Mouse (Mus musculus) lung, embryonic 16.5 days (tissue): ENCODE measurements around the gene Setdb1. TPM values are rescaled to one million over a fixed set of nuclear protein-coding genes. Genes with fewer than 3 reads are reported as not detected.

Source experiments
- ATAC-seq: fragments of 200-750 bp; cut with Nextera tagmentation; 2 replicates; pipeline ENCODE4 v1.8.0; 2017; ENCODE audit warnings: low read depth, mild to moderate bottlenecking, moderate library complexity
- H3K27ac ChIP-seq: fragments of 300-500 bp; sonication (generic); 2 replicates; pipeline ENCODE4 v1.5.1; 2014; ENCODE audit warnings: mild to moderate bottlenecking, control low read depth, low read length
- H3K27me3 ChIP-seq: fragments of 300-500 bp; sonication (generic); 2 replicates; pipeline ENCODE4 v1.6.1; 2014; ENCODE audit warnings: low read depth, low read length, mixed read lengths; ENCODE audit not compliant: control insufficient read depth, insufficient read depth
- H3K36me3 ChIP-seq: fragments of 300-500 bp; sonication (generic); 2 replicates; pipeline ENCODE4 v1.6.1; 2014; ENCODE audit warnings: low read length; ENCODE audit not compliant: control insufficient read depth, insufficient read depth
- H3K4me1 ChIP-seq: fragments of 300-500 bp; sonication (generic); replicated peaks from 2 replicates; pipeline ENCODE4 v1.6.1; 2014; ENCODE audit warnings: low read length, mixed read lengths; ENCODE audit not compliant: control insufficient read depth, insufficient read depth
- H3K4me2 ChIP-seq: fragments of 300-500 bp; sonication (generic); 2 replicates; pipeline ENCODE4 v1.6.1; 2014; ENCODE audit warnings: low read depth, low read length, control low read depth
- H3K4me3 ChIP-seq: fragments of 300-500 bp; sonication (generic); 2 replicates; pipeline ENCODE4 v1.5.1; 2014; ENCODE audit warnings: mild to moderate bottlenecking, low read length, control low read depth
- H3K9ac ChIP-seq: fragments of 300-500 bp; sonication (generic); 2 replicates; pipeline ENCODE4 v1.6.1; 2014; ENCODE audit warnings: low read length, control low read depth
- H3K9me3 ChIP-seq: fragments of 300-500 bp; sonication (generic); 2 replicates; pipeline ENCODE4 v1.6.1; 2016; ENCODE audit warnings: low read length; ENCODE audit not compliant: control insufficient read depth
- WGBS: fragments of 180-500 bp; shearing (Covaris S2); extraction: QIAGEN DNeasy Blood & Tissue Kit; methylation state at CpG from one replicate; pipeline ENCODE4 v1.1.7; 2014; 5-methylcytosine and 5-hydroxymethylcytosine counted together
- polyA plus RNA-seq: library from polyadenylated mRNA; unstranded; fragments of >200 nt; fragmentation: Nextera tagmentation; extraction: Ambion mirVana; gene quantifications from 2 replicates; pipeline ENCODE4 v1.2.1, GENCODE M21; 2015

Setdb1 gene
- polyA plus RNA-seq, 1 experiment from 2014 or later: 38.4 TPM

GRCm38 (mm10) chr3:95281216-95282126, 75.5 kb downstream of the Setdb1 start, which contains the start of the genes Mindy1 and Prune1:
Gene Mindy1, plus strand, starts transcription at chr3:95281345.
Gene Prune1, minus strand, starts transcription at chr3:95282076.
- H3K4me3 ChIP-seq: peak within 1 kb of the TSS; percentile 81
- peak within 1 kb of the TSS; percentile 99 for H3K27ac ChIP-seq
- peak within 1 kb of the TSS; percentile 91 for H3K9ac ChIP-seq
- no peaks in the 10 kb centered on the region for H3K27me3 ChIP-seq
- under 1% methylated on average over 53 of the region's 53 CpGs for WGBS
- no peaks in the 10 kb centered on the region for H3K9me3 ChIP-seq
- no peaks in the 10 kb centered on the region for H3K36me3 ChIP-seq
- H3K4me1 ChIP-seq: peaks cover 16% of the 10 kb centered on the region
- peak within 1 kb of the TSS; percentile 80 for H3K4me2 ChIP-seq
- peak; percentile 92 for ATAC-seq

GRCm38 (mm10) chr3:95280747-95281146, 76.3 kb downstream of the Setdb1 start:
- peak overlapping the region; percentile 92 for H3K27ac ChIP-seq
- peak overlapping the region; percentile 91 for H3K9ac ChIP-seq
- peak overlapping the region; percentile 81 for H3K4me3 ChIP-seq
- no peak for ATAC-seq
- H3K9me3 ChIP-seq: no peaks in the 10 kb centered on the region
- H3K27me3 ChIP-seq: no peaks in the 10 kb centered on the region
- H3K36me3 ChIP-seq: no peaks in the 10 kb centered on the region
- 10% methylated on average over 8 of the region's 8 CpGs for WGBS
- H3K4me1 ChIP-seq: peaks cover 13% of the 10 kb centered on the region
- H3K4me2 ChIP-seq: peak overlapping the region; percentile 80

GRCm38 (mm10) chr3:95277149-95277551, 79.9 kb downstream of the Setdb1 start:
- H3K4me2 ChIP-seq: no peak overlapping the region
- H3K9ac ChIP-seq: no peak overlapping the region
- no peaks in the 10 kb centered on the region for H3K9me3 ChIP-seq
- no peak overlapping the region for H3K27ac ChIP-seq
- H3K36me3 ChIP-seq: no peaks in the 10 kb centered on the region
- no peak for ATAC-seq
- no peaks in the 10 kb centered on the region for H3K27me3 ChIP-seq
- H3K4me3 ChIP-seq: no peak overlapping the region
- 89% methylated on average over 1 of the region's 1 CpGs for WGBS
- peaks cover 3% of the 10 kb centered on the region; the same call in 1 of the 2 replicates for H3K4me1 ChIP-seq

- Histone ChIP-seq H3K4me1 (peaks cover 3% of the 10 kb centered on the region; the same call in 1 of the 2 replicates), H3K9me3 (no peaks in the 10 kb centered on the region), H3K4me3 (no peak overlapping the region), H3K36me3 (no peaks in the 10 kb centered on the region), H3K27me3 (no peaks in the 10 kb centered on the region), H3K9ac (no peak overlapping the region), H3K27ac (no peak overlapping the region), H3K4me2 (no peak overlapping the region)
- WGBS: 61% methylated on average over 5 of the region's 5 CpGs
- ATAC-seq: no peak
Observed at GRCm38 (mm10) chr3:95276428-95276934, 80.5 kb downstream of the Setdb1 start.

DNA sequence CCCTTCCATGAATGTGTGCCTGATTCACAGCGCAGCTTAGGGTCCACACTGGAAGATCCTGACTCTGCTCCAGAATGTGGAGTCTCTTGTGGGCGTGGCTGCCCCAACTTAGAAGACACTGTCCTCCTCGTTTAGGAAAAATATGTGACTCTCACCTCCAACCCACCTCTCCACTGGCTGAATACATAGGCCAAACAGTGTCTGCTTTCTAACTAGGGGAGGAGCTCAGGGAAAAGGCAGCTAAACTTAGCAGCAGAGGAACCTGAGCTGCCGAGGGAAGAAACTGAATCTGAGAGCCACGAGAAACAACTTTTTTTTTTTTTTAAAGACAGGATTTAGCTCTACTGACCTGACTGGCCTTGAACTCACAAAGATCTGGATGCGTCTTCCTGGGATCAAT, 81.8 kb downstream of the Setdb1 start:
- no peaks in the 10 kb centered on the region for H3K4me1 ChIP-seq
- no peak overlapping the region for H3K27ac ChIP-seq
- WGBS: 67% methylated on average over 6 of the region's 6 CpGs
- H3K36me3 ChIP-seq: no peaks in the 10 kb centered on the region
- no peak for ATAC-seq
- H3K9ac ChIP-seq: no peak overlapping the region
- no peak overlapping the region for H3K4me2 ChIP-seq
- H3K27me3 ChIP-seq: no peaks in the 10 kb centered on the region
- H3K4me3 ChIP-seq: no peak overlapping the region
- no peaks in the 10 kb centered on the region for H3K9me3 ChIP-seq

- Histone ChIP-seq H3K9ac (no peak overlapping the region), H3K36me3 (no peaks in the 10 kb centered on the region), H3K4me2 (no peak overlapping the region), H3K27me3 (no peaks in the 10 kb centered on the region), H3K4me3 (no peak overlapping the region), H3K27ac (no peak overlapping the region), H3K4me1 (no peaks in the 10 kb centered on the region), H3K9me3 (no peaks in the 10 kb centered on the region)
- 86% methylated on average over 4 of the region's 4 CpGs for WGBS
- ATAC-seq: no peak
Observed at GRCm38 (mm10) chr3:95274453-95274852, 82.5 kb downstream of the Setdb1 start.

Other genes starting within 250 kb of the Setdb1 start
- gene Vps72, start 246.2 kb downstream of the Setdb1 start, polyA plus RNA-seq: 152 and 156 TPM in 2 replicates
- gene Tmod4, start 232.7 kb downstream of the Setdb1 start, polyA plus RNA-seq: 2.7 and 4.4 TPM in 2 replicates
- gene Scnm1, start 223.2 kb downstream of the Setdb1 start, polyA plus RNA-seq: 69.9 and 79.0 TPM in 2 replicates
- gene Lysmd1, start 223.1 kb downstream of the Setdb1 start, polyA plus RNA-seq: 16.2 and 16.9 TPM in 2 replicates
- gene Tnfaip8l2, start 214.8 kb downstream of the Setdb1 start, polyA plus RNA-seq: 4.0 and 5.4 TPM in 2 replicates
- gene Sema6c, start 196.7 kb downstream of the Setdb1 start, polyA plus RNA-seq: 3.2 and 4.1 TPM in 2 replicates
- gene Gabpb2, start 139.3 kb downstream of the Setdb1 start, polyA plus RNA-seq: 10.0 and 10.2 TPM in 2 replicates
- 118 and 123 TPM in 2 replicates for gene Cdc42se1, start 128.5 kb downstream of the Setdb1 start, polyA plus RNA-seq
- gene Mllt11, start 125.0 kb downstream of the Setdb1 start, polyA plus RNA-seq: 12.0 TPM in 2 replicates
- gene Gm128, start 115.6 kb downstream of the Setdb1 start, polyA plus RNA-seq: 0.29 and 0.50 TPM in 2 replicates
- gene Bnipl, start 106.0 kb downstream of the Setdb1 start, polyA plus RNA-seq: 4.6 and 5.7 TPM in 2 replicates
- gene Mindy1, start 75.9 kb downstream of the Setdb1 start, polyA plus RNA-seq: 41.0 and 47.0 TPM in 2 replicates
- 23.2 and 23.9 TPM in 2 replicates for gene Prune1, start 75.1 kb downstream of the Setdb1 start, polyA plus RNA-seq
- gene Anxa9, start 50.0 kb downstream of the Setdb1 start, polyA plus RNA-seq: 1.7 and 2.0 TPM in 2 replicates
- gene Cers2, start 42.4 kb downstream of the Setdb1 start, polyA plus RNA-seq: 221 and 230 TPM in 2 replicates
- not detected in 2 replicates for gene 4930558C23Rik, start 45.6 kb upstream of the Setdb1 start, polyA plus RNA-seq
- gene Arnt, start 77.2 kb upstream of the Setdb1 start, polyA plus RNA-seq: 52.6 and 52.8 TPM in 2 replicates
- gene Ctsk, start 142.1 kb upstream of the Setdb1 start, polyA plus RNA-seq: 5.5 and 12.4 TPM in 2 replicates
- 25.7 and 28.1 TPM in 2 replicates for gene Ctss, start 169.6 kb upstream of the Setdb1 start, polyA plus RNA-seq
- not detected in 2 replicates for gene Hormad1, start 202.5 kb upstream of the Setdb1 start, polyA plus RNA-seq
- 34.1 and 35.1 TPM in 2 replicates for gene Golph3l, start 231.7 kb upstream of the Setdb1 start, polyA plus RNA-seq